ENCODE assay signal across 17 mouse cellular contexts in the genomic region with DNA sequence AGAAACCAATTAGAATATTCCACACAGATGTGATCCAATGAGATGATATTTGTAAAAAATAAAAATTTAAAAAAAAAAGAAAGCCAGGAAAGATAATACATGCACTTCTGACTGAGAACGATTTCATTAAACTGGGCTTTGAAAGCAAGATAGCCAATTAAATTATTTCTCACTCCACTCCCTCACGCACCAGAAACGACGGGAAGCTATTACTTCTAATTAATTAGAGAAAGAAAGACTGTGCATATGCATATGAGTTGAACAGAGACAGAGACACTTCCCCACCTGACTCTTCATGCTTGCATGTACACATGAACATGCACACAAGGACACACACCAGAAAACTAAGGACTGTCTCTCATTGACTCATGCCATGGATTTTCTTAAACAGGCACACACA.
"Had no signal": no experiment of that assay in that cellular context is flagged by ENCODE, and none has a peak within 500 bp of the region (broad histone marks: within the 10 kb centered on the region; RNA-seq: fewer than 3 reads in every experiment).

No protein-coding gene starts in this region.

- H3K9me3 ChIP-seq: limb, embryonic 10.5 days; limb, embryonic 13.5 days; liver, embryonic 12.5 days; liver, embryonic 15.5 days; lung, embryonic 15.5 days; megakaryocyte, embryonic 14.5 days; midbrain, embryonic 12.5 days had no signal

- ATAC-seq: liver, embryonic 12.5 days had no signal

- H3K4me1 ChIP-seq: limb, embryonic 13.5 days; liver, embryonic 12.5 days; liver, embryonic 15.5 days; lung, embryonic 15.5 days; megakaryocyte, embryonic 14.5 days had no signal

- H3K4me2 ChIP-seq: limb, embryonic 13.5 days; liver, embryonic 12.5 days; liver, embryonic 15.5 days; lung, embryonic 15.5 days; midbrain, embryonic 12.5 days had no signal

- H3K27ac ChIP-seq: limb, embryonic 10.5 days; limb, embryonic 13.5 days; liver, embryonic 12.5 days; liver, embryonic 15.5 days; lung, embryonic 15.5 days; midbrain, embryonic 12.5 days had no signal

- H3K27me3 ChIP-seq: limb, embryonic 13.5 days; liver, embryonic 12.5 days; liver, embryonic 15.5 days; lung, embryonic 15.5 days; megakaryocyte, embryonic 14.5 days; midbrain, embryonic 12.5 days had no signal

- DNase-seq: kidney, adult 18-20 months; kidney, adult 9 months; kidney, postnatal 14 days; kidney, postnatal 4 days; liver; lung, adult 18-20 months; lung, postnatal 10 days; lung, postnatal 36 days; thymus, adult 18-20 months; thymus, postnatal 36 days had no signal

- H3K9ac ChIP-seq: limb, embryonic 13.5 days; liver, embryonic 12.5 days; liver, embryonic 15.5 days; lung, embryonic 15.5 days; midbrain, embryonic 12.5 days had no signal

- H3K4me3 ChIP-seq: limb, embryonic 10.5 days; limb, embryonic 13.5 days; liver, embryonic 12.5 days; liver, embryonic 15.5 days; lung, embryonic 15.5 days; megakaryocyte, embryonic 14.5 days; midbrain, embryonic 12.5 days had no signal

- H3K36me3 ChIP-seq: limb, embryonic 10.5 days; limb, embryonic 13.5 days; liver, embryonic 12.5 days; liver, embryonic 15.5 days; lung, embryonic 15.5 days; midbrain, embryonic 12.5 days had no signal
